Mouse (Mus musculus): ENCODE measurements at regions not wholly inside any gene's neighbourhood (a gene's known extent, or its start where the extent isn't known, plus 50 kb on each side); places are given as distances from the start of the nearest gene placed in this dataset.
A peak's percentile ranks its signal among the peaks of the same experiment; 100 is the strongest.

DNA sequence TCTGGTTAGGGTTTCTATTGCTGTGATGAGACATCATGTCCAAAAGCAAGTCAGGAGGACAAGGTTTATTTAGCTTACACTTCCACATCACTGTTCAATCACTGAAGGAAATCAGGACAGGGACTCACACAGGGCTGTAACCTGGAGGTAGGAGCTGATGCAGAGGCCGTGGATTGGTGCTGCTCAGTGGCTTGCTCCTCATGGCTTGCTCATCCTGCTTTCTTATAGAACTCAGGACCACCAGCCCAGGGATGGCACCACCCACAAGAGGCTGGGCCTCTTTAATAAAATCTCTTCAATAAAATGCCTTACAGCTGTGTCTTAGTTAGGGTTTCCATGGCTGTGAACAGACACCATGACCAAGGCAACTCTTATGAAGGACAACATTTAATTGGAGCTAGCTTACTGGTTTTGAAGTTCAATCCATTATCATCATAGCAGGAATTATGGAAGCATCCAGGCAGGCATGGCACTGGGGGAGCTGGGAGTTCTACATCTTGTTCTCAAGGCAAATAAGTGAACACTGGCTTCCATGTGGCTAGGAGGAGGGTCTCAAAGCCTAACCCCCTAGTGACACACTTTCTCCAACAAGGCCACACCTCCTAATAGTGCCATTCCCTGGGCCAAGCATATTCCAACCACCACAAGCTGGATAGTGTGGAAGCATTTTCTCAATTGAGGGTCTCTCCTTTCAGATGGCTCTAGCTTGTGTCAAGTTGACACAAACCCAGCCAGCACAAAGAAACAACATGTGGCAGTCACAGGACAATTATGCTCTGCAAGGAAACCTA, 96.4 kb upstream of the Cpm start:
- in situ Hi-C loops (cut with MboI; ENCODE audit: low pct_ligation_motif_present, low pct_unique_long_range_greater_than_20kb, low sequenced_read_pairs), result no loop called here
- no peak overlapping the region for H3K9ac ChIP-seq (ENCODE audit: insufficient read depth, low read depth)
- H3K9me3 ChIP-seq (replicated peaks; ENCODE audit: low read length), result peaks cover 12% of the 10 kb centered on the region
- no peak overlapping the region for H3K4me2 ChIP-seq (ENCODE audit: insufficient read depth, low read depth, poor library complexity, severe bottlenecking)
- peaks cover 4% of the 10 kb centered on the region for H3K27me3 ChIP-seq (replicated peaks)
- TF ChIP-seq JUN (IDR thresholded peaks at IDR 0.05; ENCODE audit: insufficient read depth, low read depth, low read length), result no peak
- no peak for TF ChIP-seq POLR2A (IDR thresholded peaks at IDR 0.05; ENCODE audit: low read depth, low read length)
- TF ChIP-seq ETS1 (conservative IDR thresholded peaks at IDR 0.05; ENCODE audit: low read depth, low read length), result no peak
- no peak for TF ChIP-seq CHD2 (IDR thresholded peaks at IDR 0.05; ENCODE audit: low read length)
- no peak for TF ChIP-seq ELF1 (IDR thresholded peaks at IDR 0.05; ENCODE audit: low read depth, low read length)
- TF ChIP-seq EP300 (IDR thresholded peaks at IDR 0.05; ENCODE audit: low read length), result no peak
- no peak for TF ChIP-seq SIN3A (IDR thresholded peaks at IDR 0.05; ENCODE audit: low read length)
- no peak for TF ChIP-seq RCOR1 (conservative IDR thresholded peaks at IDR 0.05; ENCODE audit: low read depth, low read length)
- no peak for TF ChIP-seq MAZ (IDR thresholded peaks at IDR 0.05; ENCODE audit: low read depth, low read length)
- no peak for TF ChIP-seq HCFC1 (IDR thresholded peaks at IDR 0.05; ENCODE audit: low read depth, low read length)
- TF ChIP-seq MXI1 (IDR thresholded peaks at IDR 0.05; ENCODE audit: low read depth, low read length), result no peak
- no peak for TF ChIP-seq KAT2A (IDR thresholded peaks at IDR 0.05; ENCODE audit: insufficient replicate concordance, low read length)
- no peak for TF ChIP-seq UBTF (IDR thresholded peaks at IDR 0.05; ENCODE audit: low read depth, low read length)
- TF ChIP-seq CHD1 (IDR thresholded peaks at IDR 0.05; ENCODE audit: low read depth, low read length), result no peak
- no peak overlapping the region for H3K27ac ChIP-seq (ENCODE audit: insufficient read depth, low read depth)
- dilution Hi-C loops (cut with MboI; ENCODE audit: extremely low pct_ligation_motif_present, extremely low pct_unique_long_range_greater_than_20kb, low sequenced_read_pairs), result no loop called here
- peaks cover 8 to 27% of the 10 kb centered on the region in 2 experiments for H3K4me1 ChIP-seq (ENCODE audit: control insufficient read depth in 1 of 2, insufficient read depth in 2 of 2)
- no peaks in the 10 kb centered on the region for H3K79me2 ChIP-seq (replicated peaks; ENCODE audit: control insufficient read depth, extremely low read depth, insufficient read depth, poor library complexity, severe bottlenecking)
- DNase-seq (ENCODE audit: extremely low read depth), result no peak
- H3K4me3 ChIP-seq (replicated peaks in 1 of 3; ENCODE audit: low read depth in 2 of 3, low read length in 2 of 3, poor library complexity in 1 of 3), result no peak overlapping the region
- H3K36me3 ChIP-seq (replicated peaks in 1 of 2; ENCODE audit: control insufficient read depth in 1 of 2, insufficient read depth in 1 of 2, low read length in 1 of 2), result no peaks in the 10 kb centered on the region

GRCm38 (mm10) chr10:117531798-117532747, 97.2 kb upstream of the Cpm start:
- H3K4me1 ChIP-seq (ENCODE audit: control insufficient read depth in 1 of 2, insufficient read depth in 2 of 2), result peaks cover 8 to 27% of the 10 kb centered on the region in 2 experiments
- peak overlapping the region; percentile 54 for H3K4me2 ChIP-seq (ENCODE audit: insufficient read depth, low read depth, poor library complexity, severe bottlenecking)
- H3K36me3 ChIP-seq (replicated peaks in 1 of 2; ENCODE audit: control insufficient read depth in 1 of 2, insufficient read depth in 1 of 2, low read length in 1 of 2), result no peaks in the 10 kb centered on the region
- peaks cover 10% of the 10 kb centered on the region for H3K9me3 ChIP-seq (replicated peaks; ENCODE audit: low read length)
- H3K27me3 ChIP-seq (replicated peaks), result peaks cover 2% of the 10 kb centered on the region
- H3K9ac ChIP-seq (ENCODE audit: insufficient read depth, low read depth), result no peak overlapping the region
- no peak overlapping the region for H3K27ac ChIP-seq (ENCODE audit: insufficient read depth, low read depth)
- dilution Hi-C loops (cut with MboI; ENCODE audit: extremely low pct_ligation_motif_present, extremely low pct_unique_long_range_greater_than_20kb, low sequenced_read_pairs) (no loop called here), in situ Hi-C loops (cut with MboI; ENCODE audit: low pct_ligation_motif_present, low pct_unique_long_range_greater_than_20kb, low sequenced_read_pairs) (no loop called here)
- H3K79me2 ChIP-seq (replicated peaks; ENCODE audit: control insufficient read depth, extremely low read depth, insufficient read depth, poor library complexity, severe bottlenecking), result no peaks in the 10 kb centered on the region
- DNase-seq (ENCODE audit: extremely low read depth), result peak; percentile 75
- peak overlapping the region in 1 of 3 experiments; percentile 10 for H3K4me3 ChIP-seq (replicated peaks in 1 of 3; ENCODE audit: low read depth in 2 of 3, low read length in 2 of 3, poor library complexity in 1 of 3)
- 0 out of 2 replicates have a peak, but pooled peaks have one; percentile 14 for TF ChIP-seq MAFK (IDR thresholded peaks at IDR 0.05; ENCODE audit: insufficient replicate concordance, low read length)
- TF ChIP-seq CTCF (conservative IDR thresholded peaks at IDR 0.05 in 1 of 2, IDR thresholded peaks at IDR 0.05 in 1 of 2; ENCODE audit: low read depth in 2 of 2, low read length in 2 of 2), result no peak
- no peak for TF ChIP-seq HCFC1 (IDR thresholded peaks at IDR 0.05; ENCODE audit: low read depth, low read length)
- no peak for TF ChIP-seq RAD21 (IDR thresholded peaks at IDR 0.05; ENCODE audit: low read depth, low read length)
- TF ChIP-seq TBP (conservative IDR thresholded peaks at IDR 0.05; ENCODE audit: low read depth, low read length), result no peak
- 0 out of 2 replicates have a peak, but pooled peaks have one; percentile 41 for TF ChIP-seq BHLHE40 (IDR thresholded peaks at IDR 0.05; ENCODE audit: low read depth, low read length)
- TF ChIP-seq ZNF384 (IDR thresholded peaks at IDR 0.05; ENCODE audit: low read depth, low read length), result no peak
- TF ChIP-seq USF1 (IDR thresholded peaks at IDR 0.05; ENCODE audit: low read depth, low read length), result no peak
- TF ChIP-seq EP300 (IDR thresholded peaks at IDR 0.05; ENCODE audit: low read length), result peak; percentile 75
- no peak for TF ChIP-seq ZKSCAN1 (IDR thresholded peaks at IDR 0.05; ENCODE audit: borderline replicate concordance, low read depth, low read length)
- TF ChIP-seq CHD1 (IDR thresholded peaks at IDR 0.05; ENCODE audit: low read depth, low read length), result no peak
- TF ChIP-seq JUND (conservative IDR thresholded peaks at IDR 0.05; ENCODE audit: low read depth, low read length), result no peak
- TF ChIP-seq MYC (IDR thresholded peaks at IDR 0.05; ENCODE audit: low read depth, low read length), result no peak
- TF ChIP-seq ZMIZ1 (IDR thresholded peaks at IDR 0.05; ENCODE audit: low read depth, low read length), result no peak
- no peak for TF ChIP-seq SMC3 (IDR thresholded peaks at IDR 0.05; ENCODE audit: low read depth, low read length)
- no peak for TF ChIP-seq E2F4 (IDR thresholded peaks at IDR 0.05; ENCODE audit: insufficient replicate concordance, low read depth, low read length)
- no peak for TF ChIP-seq SIN3A (IDR thresholded peaks at IDR 0.05; ENCODE audit: low read length)
- peak; percentile 40; the same call in 1 of the 2 replicates for TF ChIP-seq ETS1 (conservative IDR thresholded peaks at IDR 0.05; ENCODE audit: low read depth, low read length)
- TF ChIP-seq PAX5 (IDR thresholded peaks at IDR 0.05; ENCODE audit: low read length), result no peak
- TF ChIP-seq IRF4 (IDR thresholded peaks at IDR 0.05; ENCODE audit: low read depth, low read length), result peak; percentile 67
- TF ChIP-seq UBTF (IDR thresholded peaks at IDR 0.05; ENCODE audit: low read depth, low read length), result no peak

All from CH12.LX (cell line).